In the genomic region with DNA sequence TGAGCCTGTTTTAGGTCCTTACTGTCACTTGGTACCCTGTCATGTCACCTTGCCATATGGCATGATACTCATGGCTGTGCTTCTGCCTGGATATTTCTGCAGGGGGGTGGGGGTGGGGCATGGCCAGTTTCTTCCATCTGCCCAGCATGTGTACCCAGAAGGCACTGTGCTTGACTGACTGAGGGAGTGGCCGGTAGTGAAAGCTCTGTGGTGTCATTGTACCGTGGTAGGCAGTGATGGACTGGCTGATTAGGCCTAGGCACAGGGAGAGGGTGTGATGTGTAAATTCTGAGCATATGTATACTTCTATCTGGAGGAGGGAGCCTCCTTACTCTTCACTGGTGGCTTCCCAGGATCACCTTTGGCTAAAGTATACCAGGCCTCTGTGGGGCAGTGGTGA, we compare ENCODE assay signal across 24 mouse cellular contexts. TPM values are rescaled to one million over a fixed set of nuclear protein-coding genes. Genes with fewer than 3 reads are reported as not detected.
DNase-seq lines count a peak whose midpoint lies in the region; ATAC-seq lines count a peak whose summit lies in the region.
"Had no signal": no experiment of that assay in that cellular context is flagged by ENCODE, and none has a peak within 500 bp of the region (broad histone marks: within the 10 kb centered on the region; RNA-seq: fewer than 3 reads in every experiment).

No protein-coding gene starts in this region.

- H3K4me2 ChIP-seq in midbrain, embryonic 16.5 days (ENCODE audit: low read length) = no peak overlapping the region
- H3K4me2 ChIP-seq in midbrain, embryonic 13.5 days (replicated peaks) = no peak overlapping the region
- no peak overlapping the region for H3K4me2 ChIP-seq in forebrain, embryonic 16.5 days (ENCODE audit: low read length)
- H3K4me2 ChIP-seq in hindbrain, embryonic 16.5 days (ENCODE audit: low read length) = no peak overlapping the region
- H3K4me2 ChIP-seq: heart, embryonic 11.5 days; limb, embryonic 15.5 days; lung, embryonic 14.5 days had no signal

- H3K9me3 ChIP-seq in heart, embryonic 10.5 days = no peaks in the 10 kb centered on the region
- no peaks in the 10 kb centered on the region for H3K9me3 ChIP-seq in midbrain, embryonic 16.5 days (replicated peaks; ENCODE audit: control insufficient read depth, low read length, poor library complexity, severe bottlenecking)
- no peaks in the 10 kb centered on the region for H3K9me3 ChIP-seq in midbrain, embryonic 13.5 days
- no peaks in the 10 kb centered on the region for H3K9me3 ChIP-seq in forebrain, embryonic 16.5 days (ENCODE audit: control insufficient read depth, low read length)
- no peaks in the 10 kb centered on the region for H3K9me3 ChIP-seq in hindbrain, embryonic 16.5 days (ENCODE audit: control insufficient read depth, low read length)
- H3K9me3 ChIP-seq: limb, embryonic 15.5 days had no signal

- 72% methylated on average over 2 of the region's 2 CpGs for WGBS in heart, embryonic 10.5 days
- WGBS in midbrain, embryonic 16.5 days = 66% methylated on average over 2 of the region's 2 CpGs
- WGBS in midbrain, embryonic 13.5 days = 69% methylated on average over 2 of the region's 2 CpGs
- WGBS in forebrain, embryonic 16.5 days = 37% methylated on average over 2 of the region's 2 CpGs
- WGBS in hindbrain, embryonic 16.5 days = 38% methylated on average over 2 of the region's 2 CpGs

- peak; percentile 27 for DNase-seq in heart, embryonic 10.5 days (ENCODE audit: low spot score)
- no peak for DNase-seq in heart, postnatal 10 days
- no peak for DNase-seq in B cell, adult 2 months
- DNase-seq: adrenal gland, adult 8-10 months; cerebellum, adult 11-12 months; cerebellum, postnatal 10 days; gastrocnemius, adult 2 months; left cerebral cortex, postnatal 4 days; lung, embryonic 14.5 days; lung, postnatal 4 days; right cerebral cortex, postnatal 25 days; thymus, adult 18-20 months; thymus, postnatal 36 days had no signal

- 0 out of 2 replicates have a peak, but pooled peaks have one; percentile 17 for ATAC-seq in midbrain, embryonic 16.5 days
- ATAC-seq in midbrain, embryonic 13.5 days = no peak
- ATAC-seq in forebrain, embryonic 16.5 days = peak; percentile 32; the same call in 1 of the 2 replicates
- peak; percentile 58; the same call in 1 of the 2 replicates for ATAC-seq in hindbrain, embryonic 16.5 days
- ATAC-seq: activated CD4-positive, CD25-positive, alpha-beta regulatory T cell, adult 4 months; intestine, postnatal 0 days had no signal

- no peaks in the 10 kb centered on the region for H3K4me1 ChIP-seq in heart, embryonic 10.5 days
- H3K4me1 ChIP-seq in midbrain, embryonic 16.5 days (ENCODE audit: control insufficient read depth, insufficient read depth, low read length) = no peaks in the 10 kb centered on the region
- H3K4me1 ChIP-seq in midbrain, embryonic 13.5 days (replicated peaks) = no peaks in the 10 kb centered on the region
- peaks cover 20% of the 10 kb centered on the region for H3K4me1 ChIP-seq in forebrain, embryonic 16.5 days (replicated peaks; ENCODE audit: control insufficient read depth, insufficient read depth, low read length)
- H3K4me1 ChIP-seq in hindbrain, embryonic 16.5 days (ENCODE audit: control insufficient read depth, insufficient read depth, low read depth, low read length) = peaks cover 2% of the 10 kb centered on the region; the same call in 1 of the 2 replicates
- H3K4me1 ChIP-seq: limb, embryonic 15.5 days had no signal

- H3K36me3 ChIP-seq in heart, embryonic 10.5 days = no peaks in the 10 kb centered on the region
- no peaks in the 10 kb centered on the region for H3K36me3 ChIP-seq in midbrain, embryonic 16.5 days (ENCODE audit: control insufficient read depth, insufficient read depth, low read length)
- H3K36me3 ChIP-seq in midbrain, embryonic 13.5 days = no peaks in the 10 kb centered on the region
- H3K36me3 ChIP-seq in forebrain, embryonic 16.5 days (ENCODE audit: control insufficient read depth, insufficient read depth) = no peaks in the 10 kb centered on the region
- H3K36me3 ChIP-seq in hindbrain, embryonic 16.5 days (ENCODE audit: control insufficient read depth, insufficient read depth, low read length) = no peaks in the 10 kb centered on the region
- H3K36me3 ChIP-seq: limb, embryonic 15.5 days had no signal

- no peaks in the 10 kb centered on the region for H3K27me3 ChIP-seq in heart, embryonic 10.5 days (ENCODE audit: insufficient read depth, poor library complexity, severe bottlenecking)
- H3K27me3 ChIP-seq in midbrain, embryonic 16.5 days (ENCODE audit: control insufficient read depth, insufficient read depth, low read depth, low read length) = no peaks in the 10 kb centered on the region
- H3K27me3 ChIP-seq in midbrain, embryonic 13.5 days = no peaks in the 10 kb centered on the region
- no peaks in the 10 kb centered on the region for H3K27me3 ChIP-seq in forebrain, embryonic 16.5 days (replicated peaks; ENCODE audit: control insufficient read depth, insufficient read depth, low read length)
- no peaks in the 10 kb centered on the region for H3K27me3 ChIP-seq in hindbrain, embryonic 16.5 days (replicated peaks; ENCODE audit: control insufficient read depth, insufficient read depth, low read length)
- H3K27me3 ChIP-seq: limb, embryonic 15.5 days had no signal

- H3K9ac ChIP-seq in midbrain, embryonic 16.5 days (ENCODE audit: low read depth, low read length) = no peak overlapping the region
- H3K9ac ChIP-seq in midbrain, embryonic 13.5 days (replicated peaks) = no peak overlapping the region
- H3K9ac ChIP-seq in forebrain, embryonic 16.5 days (replicated peaks; ENCODE audit: low read depth, low read length) = no peak overlapping the region
- H3K9ac ChIP-seq in hindbrain, embryonic 16.5 days (ENCODE audit: low read depth, low read length) = no peak overlapping the region
- H3K9ac ChIP-seq: limb, embryonic 15.5 days; liver, embryonic 14.5 days; lung, embryonic 14.5 days had no signal

- intact Hi-C loops in heart, postnatal 10 days (cut with DNase I) = no loop called here

- H3K27ac ChIP-seq in heart, embryonic 10.5 days = no peak overlapping the region
- H3K27ac ChIP-seq in midbrain, embryonic 16.5 days (ENCODE audit: low read length) = no peak overlapping the region
- H3K27ac ChIP-seq in midbrain, embryonic 13.5 days = no peak overlapping the region
- no peak overlapping the region for H3K27ac ChIP-seq in forebrain, embryonic 16.5 days (ENCODE audit: low read length)
- H3K27ac ChIP-seq in hindbrain, embryonic 16.5 days (ENCODE audit: low read depth, low read length) = no peak overlapping the region
- H3K27ac ChIP-seq: gastrocnemius, adult 2 months; kidney, postnatal 0 days; limb, embryonic 15.5 days; liver, embryonic 14.5 days had no signal

- H3K4me3 ChIP-seq in heart, embryonic 10.5 days = no peak overlapping the region
- H3K4me3 ChIP-seq in midbrain, embryonic 16.5 days (ENCODE audit: low read depth, low read length) = no peak overlapping the region
- H3K4me3 ChIP-seq in midbrain, embryonic 13.5 days (replicated peaks) = no peak overlapping the region
- H3K4me3 ChIP-seq in forebrain, embryonic 16.5 days (replicated peaks; ENCODE audit: low read length) = no peak overlapping the region
- H3K4me3 ChIP-seq in hindbrain, embryonic 16.5 days (ENCODE audit: low read length) = no peak overlapping the region
- H3K4me3 ChIP-seq: gastrocnemius, adult 2 months; limb, embryonic 15.5 days had no signal

RNA-seq across cellular contexts. Expression of a gene that starts 51.6 kb away (rescaled TPM):
- 0.17 and 0.65 TPM in 2 replicates for polyA plus RNA-seq in heart, embryonic 10.5 days (2016; fragmentation: Nextera tagmentation; extraction: Ambion mirVana)
- 1 to 10 TPM; 1.3 to 1.7 TPM for total RNA-seq in heart, postnatal 10 days (2021)
- 3.1 and 3.2 TPM in 2 replicates for polyA plus RNA-seq in midbrain, embryonic 16.5 days (2015; fragmentation: Nextera tagmentation; extraction: Ambion mirVana)
- 1.6 and 2.1 TPM in 2 replicates for polyA plus RNA-seq in midbrain, embryonic 13.5 days (2015; fragmentation: Nextera tagmentation; extraction: Ambion mirVana)
- polyA plus RNA-seq in forebrain, embryonic 16.5 days (2015; fragmentation: Nextera tagmentation; extraction: Ambion mirVana) = 9.2 and 11.0 TPM in 2 replicates
- 2.5 and 2.7 TPM in 2 replicates for polyA plus RNA-seq in hindbrain, embryonic 16.5 days (2015; fragmentation: Nextera tagmentation; extraction: Ambion mirVana)
- total RNA-seq: megakaryocyte-erythroid progenitor cell, adult 5-6 weeks had no signal
- polyA plus RNA-seq: activated CD4-positive, CD25-positive, alpha-beta regulatory T cell, adult 4 months; liver, embryonic 14.5 days had no signal
